Comparison of ENCODE assay signal across 8 mouse cellular contexts in genomic region chr7:133776626-133776996, GRCm38 (mm10). TPM values are rescaled to one million over a fixed set of nuclear protein-coding genes. Genes with fewer than 3 reads are reported as not detected.
DNase-seq lines count a peak whose midpoint lies in the region; ATAC-seq and TF ChIP-seq lines count a peak whose summit lies in the region.

Gene Fank1 (plus strand): TSS chr7:133776861.

- TF ChIP-seq POLR2A in olfactory bulb, adult 2 months (IDR thresholded peaks at IDR 0.05; ENCODE audit: insufficient read depth, low read depth, low read length), result peak; percentile 32; the same call in 1 of the 2 replicates
- TF ChIP-seq POLR2A in thymus, adult 2 months (IDR thresholded peaks at IDR 0.05; ENCODE audit: control insufficient read depth, extremely low read depth, insufficient read depth, low read length, poor library complexity), result peak; percentile 48

- H3K36me3 ChIP-seq in ES-E14 (ENCODE audit: control insufficient read depth, insufficient read depth, low read length, poor library complexity, severe bottlenecking), result no peaks in the 10 kb centered on the region
- H3K36me3 ChIP-seq in forebrain, embryonic 14.5 days (ENCODE audit: control insufficient read depth, insufficient read depth, low read length), result no peaks in the 10 kb centered on the region
- H3K36me3 ChIP-seq in lung, embryonic 15.5 days, result no peaks in the 10 kb centered on the region
- no peaks in the 10 kb centered on the region for H3K36me3 ChIP-seq in thymus, adult 2 months (ENCODE audit: control insufficient read depth, insufficient read depth, low read length)

- peak; percentile 77 for DNase-seq in ES-E14 (ENCODE audit: low read depth, low spot score)
- peak; percentile 91 for DNase-seq in forebrain, embryonic 14.5 days (ENCODE audit: low spot score)
- peak; percentile 88 to 91 for DNase-seq in heart, postnatal 14 days
- peak; percentile 84 for DNase-seq in layer of hippocampus, adult 2 months (ENCODE audit: low spot score in 2 of 2)
- DNase-seq in thymus, adult 2 months, result peak; percentile 89

- in situ Hi-C loops in ES-E14 (cut with MboI; ENCODE audit: low sequenced_read_pairs in 2 of 2, unreplicated experiment in 2 of 2), result no loop called here

- TF ChIP-seq CTCF in layer of hippocampus, adult 2 months (conservative IDR thresholded peaks at IDR 0.05), result no peak
- TF ChIP-seq CTCF in olfactory bulb, adult 2 months (IDR thresholded peaks at IDR 0.05; ENCODE audit: insufficient read depth, low read depth, low read length), result no peak
- TF ChIP-seq CTCF in thymus, adult 2 months (IDR thresholded peaks at IDR 0.05; ENCODE audit: borderline replicate concordance, control insufficient read depth, extremely low read depth, insufficient read depth, low read length, poor library complexity), result no peak

- peak within 1 kb of the TSS; percentile 86 for H3K9ac ChIP-seq in ES-E14 (ENCODE audit: insufficient read depth, low read depth, low read length, poor library complexity, severe bottlenecking)
- H3K9ac ChIP-seq in forebrain, embryonic 14.5 days (ENCODE audit: low read length), result peak within 1 kb of the TSS; percentile 80
- H3K9ac ChIP-seq in lung, embryonic 15.5 days, result peak within 1 kb of the TSS; percentile 63

- H3K9me3 ChIP-seq in ES-E14 (ENCODE audit: control insufficient read depth, insufficient read depth, low read depth, low read length), result no peaks in the 10 kb centered on the region
- H3K9me3 ChIP-seq in forebrain, embryonic 14.5 days (replicated peaks; ENCODE audit: control insufficient read depth, low read length), result no peaks in the 10 kb centered on the region
- no peaks in the 10 kb centered on the region for H3K9me3 ChIP-seq in lung, embryonic 15.5 days

- intact Hi-C loops in heart, postnatal 14 days (cut with DNase I), result no loop called here

- 0 out of 4 replicates have a peak, but pooled peaks cover 2 to 3% of the 10 kb centered on the region in 2 experiments for H3K4me1 ChIP-seq in ES-E14 (ENCODE audit: control insufficient read depth in 2 of 2, insufficient read depth in 2 of 2, low read length in 2 of 2, poor library complexity in 1 of 2)
- H3K4me1 ChIP-seq in forebrain, embryonic 14.5 days (ENCODE audit: control insufficient read depth, insufficient read depth, low read length), result peaks cover 10% of the 10 kb centered on the region; the same call in 1 of the 2 replicates
- H3K4me1 ChIP-seq in lung, embryonic 15.5 days, result peaks cover 10% of the 10 kb centered on the region; the same call in 1 of the 2 replicates
- H3K4me1 ChIP-seq in olfactory bulb, adult 2 months (ENCODE audit: control insufficient read depth, insufficient read depth, low read length), result peaks cover 5% of the 10 kb centered on the region
- peaks cover 7% of the 10 kb centered on the region for H3K4me1 ChIP-seq in thymus, adult 2 months (replicated peaks; ENCODE audit: control insufficient read depth, insufficient read depth, low read length)

- H3K4me3 ChIP-seq in ES-E14 (ENCODE audit: insufficient read depth in 1 of 2, low read depth in 1 of 2, low read length in 2 of 2, poor library complexity in 1 of 2, severe bottlenecking in 1 of 2), result peak within 1 kb of the TSS; percentile 87 to 92
- peak within 1 kb of the TSS; percentile 84 for H3K4me3 ChIP-seq in forebrain, embryonic 14.5 days (ENCODE audit: low read depth, low read length)
- peak within 1 kb of the TSS; percentile 96 for H3K4me3 ChIP-seq in layer of hippocampus, adult 2 months
- H3K4me3 ChIP-seq in lung, embryonic 15.5 days, result peak within 1 kb of the TSS; percentile 62
- peak within 1 kb of the TSS; percentile 82 for H3K4me3 ChIP-seq in olfactory bulb, adult 2 months (ENCODE audit: insufficient read depth, low read depth, low read length)
- peak within 1 kb of the TSS; percentile 87 for H3K4me3 ChIP-seq in thymus, adult 2 months (ENCODE audit: control insufficient read depth, insufficient read depth, low read length)

- WGBS in forebrain, embryonic 14.5 days, result 0% methylated on average over 31 of the region's 45 CpGs
- WGBS in lung, embryonic 15.5 days, result under 1% methylated on average over 45 of the region's 45 CpGs
- under 1% methylated on average over 45 of the region's 45 CpGs for WGBS in olfactory bulb, adult 2 months
- under 1% methylated on average over 45 of the region's 45 CpGs for WGBS in thymus, adult 2 months

- peak within 1 kb of the TSS; percentile 84 for H3K4me2 ChIP-seq in forebrain, embryonic 14.5 days (ENCODE audit: low read length)
- H3K4me2 ChIP-seq in lung, embryonic 15.5 days, result peak within 1 kb of the TSS; percentile 84

- no peaks in the 10 kb centered on the region for H3K27me3 ChIP-seq in forebrain, embryonic 14.5 days (replicated peaks; ENCODE audit: control insufficient read depth, insufficient read depth, low read length)
- H3K27me3 ChIP-seq in lung, embryonic 15.5 days, result 0 out of 2 replicates have a peak, but pooled peaks cover 3% of the 10 kb centered on the region
- H3K27me3 ChIP-seq in thymus, adult 2 months (ENCODE audit: control insufficient read depth, insufficient read depth, low read length), result no peaks in the 10 kb centered on the region

- H3K27ac ChIP-seq in ES-E14 (ENCODE audit: insufficient read depth, low read depth, low read length, poor library complexity, severe bottlenecking), result no peak within 1 kb of the TSS
- no peak within 1 kb of the TSS for H3K27ac ChIP-seq in forebrain, embryonic 14.5 days (ENCODE audit: low read depth, low read length)
- peak within 1 kb of the TSS; percentile 93 for H3K27ac ChIP-seq in layer of hippocampus, adult 2 months
- no peak within 1 kb of the TSS for H3K27ac ChIP-seq in lung, embryonic 15.5 days
- H3K27ac ChIP-seq in olfactory bulb, adult 2 months (ENCODE audit: insufficient read depth, low read depth, low read length), result peak within 1 kb of the TSS; percentile 11
- no peak within 1 kb of the TSS for H3K27ac ChIP-seq in thymus, adult 2 months (ENCODE audit: control insufficient read depth, insufficient read depth, low read length)

- peak; percentile 86 for ATAC-seq in cerebellum, adult (ENCODE audit: insufficient number of reproducible peaks, low FRiP score, low TSS enrichment)
- ATAC-seq in forebrain, embryonic 14.5 days, result peak; percentile 95
- ATAC-seq in lung, embryonic 15.5 days (ENCODE audit: borderline replicate concordance, extremely low read depth, low FRiP score, low TSS enrichment), result peak; percentile 95

TF ChIP-seq in ES-E14, 5 proteins besides CTCF, POLR2A, EP300 and RAD21:
- TF ChIP-seq ZNF384 (IDR thresholded peaks at IDR 0.05; ENCODE audit: low read depth, low read length), result no peak
- no peak for TF ChIP-seq ZC3H11A (IDR thresholded peaks at IDR 0.05; ENCODE audit: borderline replicate concordance, low read depth, low read length)
- no peak for TF ChIP-seq CHD2 (IDR thresholded peaks at IDR 0.05; ENCODE audit: low read depth, low read length)

RNA-seq across cellular contexts. Expression of gene Fank1, which starts in this region (rescaled TPM):
- total RNA-seq in ES-E14 (2012; rRNA removed), result 0.21 and 0.62 TPM in 2 replicates
- polyA plus RNA-seq in forebrain, embryonic 14.5 days (2014; fragmentation: Nextera tagmentation; extraction: Ambion mirVana), result 4.2 and 4.5 TPM in 2 replicates
- under 1 TPM in 1 of 2 experiments, not detected in 1; 0.50 TPM for total RNA-seq in heart, postnatal 14 days (2021)
- 1 to 10 TPM; 2.0 to 2.5 TPM for total RNA-seq in layer of hippocampus, adult 2 months (2021)
- polyA plus RNA-seq in lung, embryonic 15.5 days (2015; fragmentation: Nextera tagmentation; extraction: Ambion mirVana), result 1.5 and 1.7 TPM in 2 replicates
- not detected in 2 replicates for polyA plus RNA-seq in olfactory bulb, adult 2 months (2012; ENCODE audit: insufficient read depth, insufficient read length, low replicate concordance, missing spikeins)
- polyA plus RNA-seq in thymus, adult 2 months (2012; rRNA removed), result 0.08 and 0.32 TPM in 2 replicates

Comparison
In these comparisons a context has a peak if more than half of its experiments do, and no peak if none do; other contexts are left out.
1. Peak in DNase-seq, H3K4me3 ChIP-seq and H3K9ac ChIP-seq in ES-E14; RNA of the gene not detected or under 1 TPM.
2. Peak in DNase-seq in heart, postnatal 14 days; RNA of the gene not detected or under 1 TPM.
3. Peak in DNase-seq and H3K4me3 ChIP-seq in thymus, adult 2 months; RNA of the gene not detected or under 1 TPM.
4. H3K27ac ChIP-seq: peak in layer of hippocampus, adult 2 months (single experiment) and olfactory bulb, adult 2 months (single experiment); none in ES-E14 (single experiment), forebrain, embryonic 14.5 days (single experiment), lung, embryonic 15.5 days (single experiment) and thymus, adult 2 months (single experiment).
5. Peak in every context shown above with its lines, with median percentiles within 50 percentile points of each other: DNase-seq, H3K4me3 ChIP-seq, H3K9ac ChIP-seq and ATAC-seq.